Mouse (Mus musculus) cerebellum, adult 8-10 months (tissue): Measurements from ENCODE around the gene Fancg.
"Not testable (repeated sequence)": the region's sequence is repeated elsewhere in the genome, so short reads cannot be mapped to it uniquely, and the experiment has no call there.

Experiments
- DNase-seq: peaks from one replicate; pipeline ENCODE4 v3.0.0; 2022

Fancg gene

DNA sequence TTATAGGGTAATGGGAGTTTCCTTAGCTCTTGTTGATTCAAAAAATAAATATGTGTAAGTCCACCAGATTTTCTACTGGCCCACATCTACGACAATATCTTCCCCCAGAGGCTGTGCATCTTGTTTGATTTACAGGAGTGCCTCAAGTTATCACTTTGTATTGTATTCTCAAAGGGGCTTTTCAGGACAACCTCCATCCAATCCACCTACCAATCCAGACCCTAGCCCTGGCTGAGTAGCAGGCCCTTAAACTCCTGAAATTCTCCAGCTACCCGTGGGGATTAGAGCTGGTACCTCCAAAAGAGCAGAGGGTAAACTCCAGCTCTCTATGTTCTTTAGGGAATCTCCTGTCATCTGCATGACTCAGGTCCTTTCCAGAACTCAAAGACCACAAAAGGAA, 12.3 kb downstream of the Fancg start:
- DNase-seq: no peak

DNA sequence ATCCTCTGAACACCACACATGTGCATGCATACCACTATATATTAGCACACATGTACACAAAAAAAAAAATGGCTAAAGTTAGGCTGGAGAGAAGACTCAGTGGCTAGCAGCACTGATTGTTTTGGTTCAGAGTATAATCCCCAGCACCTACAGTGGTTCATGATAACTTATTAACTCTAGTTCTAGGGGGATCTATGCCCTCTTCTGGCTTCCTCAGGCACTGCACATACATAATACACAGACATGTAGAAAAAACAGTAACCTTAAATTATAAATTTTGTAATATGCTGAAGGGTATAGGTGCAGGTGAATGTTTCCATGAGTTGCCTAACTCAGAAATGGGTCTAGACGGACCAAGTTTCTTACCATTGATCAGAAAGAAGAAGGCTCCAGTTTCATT, 22.0 kb downstream of the Fancg start:
- DNase-seq: no peak

GRCm38 (mm10) chr4:42980467-42980866, 29.8 kb downstream of the Fancg start:
- DNase-seq: not testable (repeated sequence)

- no peak for DNase-seq
Measured at GRCm38 (mm10) chr4:42978062-42978461, 32.2 kb downstream of the Fancg start.

GRCm38 (mm10) chr4:42973868-42974267, 36.4 kb downstream of the Fancg start:
- DNase-seq: no peak

- DNase-seq: no peak
Measured at GRCm38 (mm10) chr4:42972952-42973351, 37.4 kb downstream of the Fancg start.

DNA sequence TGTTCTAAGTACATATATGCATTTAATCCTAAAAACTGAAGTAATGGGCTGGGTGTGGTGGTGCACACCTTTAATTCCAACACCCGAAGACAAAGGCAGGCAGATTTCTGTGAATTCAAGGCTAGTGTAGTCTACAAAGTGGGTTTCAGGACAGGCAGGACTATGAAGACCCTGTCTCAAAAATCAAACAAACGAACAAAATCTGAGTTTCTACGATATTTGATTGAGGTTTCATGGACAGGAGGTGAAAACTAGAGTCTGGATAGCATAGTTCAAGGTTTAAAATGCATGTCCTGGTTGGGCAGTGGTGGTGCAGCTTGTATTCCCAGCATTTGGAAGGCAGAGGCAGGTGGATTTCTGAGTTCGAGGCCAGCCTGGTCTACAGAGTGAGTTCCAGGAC, 41.0 kb downstream of the Fancg start, which contains the start of gene 1700022I11Rik:
Gene 1700022I11Rik, plus strand, starts transcription at position 301 of the 400 bp plus-strand sequence.
- no peak for DNase-seq

GRCm38 (mm10) chr4:42965039-42965719, 45.1 kb downstream of the Fancg start:
- DNase-seq: peak; percentile 51

GRCm38 (mm10) chr4:42963480-42963879, 46.8 kb downstream of the Fancg start:
- no peak for DNase-seq

- DNase-seq: peak; percentile 51
Measured at GRCm38 (mm10) chr4:42961592-42961991, 48.7 kb downstream of the Fancg start.

DNA sequence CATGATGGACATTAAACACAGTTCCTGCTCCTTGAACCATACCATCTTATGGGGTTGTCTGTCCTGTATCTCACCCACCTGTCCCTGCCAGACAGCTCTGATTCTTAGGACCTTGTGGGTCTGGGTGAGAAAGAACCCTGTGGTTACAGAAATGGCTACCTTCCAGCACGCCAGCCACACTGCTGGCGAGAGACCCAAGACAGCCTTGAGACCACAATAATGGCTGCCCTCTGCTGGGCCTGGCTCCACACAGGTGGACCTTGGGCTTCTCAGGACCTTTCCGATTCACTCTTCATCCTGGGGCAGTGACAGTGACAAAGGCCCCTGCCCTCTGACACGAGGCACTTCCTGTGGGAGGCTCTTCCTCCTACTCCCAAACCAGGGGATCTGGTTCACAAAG, 50.9 kb downstream of the Fancg start:
- no peak for DNase-seq

GRCm38 (mm10) chr4:42958942-42959341, 51.4 kb downstream of the Fancg start:
- DNase-seq: no peak

- no peak for DNase-seq
Measured at GRCm38 (mm10) chr4:42957979-42958378, 52.3 kb downstream of the Fancg start.

DNA sequence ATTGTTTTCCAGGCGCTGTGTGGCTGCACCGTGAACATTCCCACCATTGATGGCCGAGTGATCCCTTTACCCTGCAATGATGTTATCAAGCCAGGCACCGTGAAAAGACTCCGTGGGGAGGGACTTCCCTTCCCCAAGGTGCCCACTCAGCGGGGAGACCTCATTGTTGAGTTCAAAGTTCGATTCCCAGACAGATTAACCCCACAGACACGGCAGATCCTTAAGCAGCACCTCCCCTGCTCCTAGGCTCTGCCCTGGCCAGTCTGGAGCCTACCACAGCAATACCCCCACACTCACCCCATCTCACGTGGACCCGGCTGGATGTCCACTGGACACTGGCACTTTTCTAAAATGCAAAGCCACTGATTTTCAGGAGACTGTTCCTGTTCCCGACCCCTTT, 53.0 kb downstream of the Fancg start:
- DNase-seq: no peak

GRCm38 (mm10) chr4:42956581-42956980, 53.7 kb downstream of the Fancg start:
- no peak for DNase-seq

DNA sequence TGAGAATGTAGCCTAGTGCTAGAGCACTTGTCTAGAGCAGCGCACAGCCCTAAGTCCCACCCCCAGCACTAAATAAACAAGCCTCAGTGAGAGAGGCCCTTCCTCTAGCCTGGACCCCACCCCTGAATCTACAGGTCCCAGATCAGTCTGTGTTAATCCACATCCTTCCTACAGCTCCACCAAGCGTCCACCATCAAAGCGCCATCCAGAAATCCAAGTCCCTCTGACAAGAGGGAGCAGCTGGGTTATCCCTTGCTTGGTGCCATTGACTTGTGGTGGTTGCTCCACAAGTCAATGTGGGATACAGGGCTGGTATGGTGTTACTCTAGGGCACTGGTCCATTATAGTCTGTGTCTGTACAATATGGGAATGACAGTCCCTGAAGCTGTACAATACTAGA, 55.1 kb downstream of the Fancg start:
- DNase-seq: no peak

DNA sequence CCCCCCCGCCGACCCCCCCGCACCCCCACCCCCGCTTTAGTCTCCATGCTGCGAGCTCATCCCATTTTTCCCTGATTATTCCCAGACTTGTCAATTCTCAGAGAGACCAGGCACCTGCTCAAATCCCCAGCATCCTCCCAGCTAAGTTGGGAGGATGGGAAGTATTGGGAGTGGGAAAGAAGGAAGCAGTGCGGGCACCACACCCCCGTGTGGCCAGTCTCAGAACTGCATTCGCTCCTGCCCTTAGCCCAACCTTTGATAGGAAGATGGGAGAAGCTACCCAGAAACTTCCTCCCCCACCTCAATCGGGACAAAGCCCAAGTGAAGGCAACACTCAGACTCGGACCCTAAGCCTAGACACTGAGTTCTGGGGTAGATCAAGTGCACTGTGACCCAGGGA, 56.0 kb downstream of the Fancg start:
- peak; percentile 84 for DNase-seq

GRCm38 (mm10) chr4:42953435-42954094, 56.7 kb downstream of the Fancg start:
- peak; percentile 46 for DNase-seq

- DNase-seq: no peak
Measured at GRCm38 (mm10) chr4:42952563-42952962, 57.7 kb downstream of the Fancg start.
